Mouse (Mus musculus): ENCODE results near the gene G430095P16Rik.

The G430095P16Rik gene

DNA sequence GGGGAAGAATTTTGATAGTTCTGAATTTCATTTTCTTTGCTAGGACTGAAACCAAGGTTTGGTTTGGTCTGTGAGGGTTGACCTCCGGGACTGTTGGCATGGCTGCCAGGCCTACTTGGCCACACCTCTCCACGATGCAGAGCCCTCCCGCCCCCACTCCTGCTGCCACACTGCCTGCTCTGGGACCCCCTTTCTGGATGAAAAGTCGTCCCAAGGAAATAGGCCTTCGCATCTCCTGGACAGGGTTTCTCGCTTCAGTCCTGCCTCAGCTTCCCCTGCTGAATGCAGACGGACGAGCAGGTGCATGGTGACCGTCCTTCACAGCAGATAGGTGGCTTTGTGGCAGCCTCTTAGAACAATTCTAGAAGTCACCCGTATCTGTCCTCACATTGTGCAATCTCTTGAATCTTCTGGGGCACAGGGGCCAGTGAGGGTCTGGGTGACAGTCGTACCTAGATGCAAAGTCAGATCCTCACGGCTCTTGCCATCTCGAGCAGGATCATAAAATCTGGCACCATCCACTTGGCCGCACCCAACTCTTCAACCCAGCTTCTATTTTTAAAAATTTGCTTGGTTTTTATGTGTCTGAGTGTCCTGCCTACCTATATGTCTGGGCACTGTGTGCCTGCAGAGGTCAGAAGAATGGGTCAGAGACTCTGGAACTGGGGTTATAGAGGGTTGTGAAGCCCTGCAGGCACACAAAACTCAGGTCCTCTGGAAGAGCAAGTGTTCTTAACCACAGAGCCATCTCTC is 45.7 kb downstream of the G430095P16Rik start:
- DNase-seq (ENCODE audit: low read depth, low spot score), result no peak

- DNase-seq (ENCODE audit: low read depth, low spot score), result no peak
Observed at GRCm38 (mm10) chr8:84769324-84769723, 46.5 kb downstream of the G430095P16Rik start.

- DNase-seq (ENCODE audit: low read depth, low spot score), result no peak
Observed at GRCm38 (mm10) chr8:84770100-84770953, 47.5 kb downstream of the G430095P16Rik start.

GRCm38 (mm10) chr8:84771000-84771687 is 48.3 kb downstream of the G430095P16Rik start:
- DNase-seq (ENCODE audit: low read depth, low spot score), result no peak

GRCm38 (mm10) chr8:84771941-84772378 is 49.2 kb downstream of the G430095P16Rik start:
- DNase-seq (ENCODE audit: low read depth, low spot score), result peak; percentile 58

DNA sequence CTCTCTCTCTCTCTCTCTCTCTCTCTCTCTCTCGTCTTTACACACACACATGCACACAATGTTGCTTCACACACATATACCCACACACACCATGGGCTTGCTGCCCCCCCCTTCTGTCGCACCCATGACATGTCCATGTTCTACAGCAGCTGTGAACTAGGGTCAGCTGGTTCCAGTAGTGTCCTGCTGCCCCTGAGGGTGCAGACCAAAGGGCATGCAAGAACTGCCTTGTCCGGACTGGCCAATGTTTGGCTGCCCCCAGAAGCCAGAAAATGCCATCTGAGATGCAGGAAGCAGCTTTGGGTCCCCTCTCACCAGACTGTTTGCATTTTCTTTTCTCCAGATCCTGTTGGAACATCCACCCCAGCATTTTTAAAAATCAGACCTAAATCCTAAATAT is 49.8 kb downstream of the G430095P16Rik start:
- DNase-seq (ENCODE audit: low read depth, low spot score), result no peak

- no peak for DNase-seq (ENCODE audit: low read depth, low spot score)
Observed at GRCm38 (mm10) chr8:84773304-84773703, 50.5 kb downstream of the G430095P16Rik start.

- DNase-seq (ENCODE audit: low read depth, low spot score), result no peak
Observed at GRCm38 (mm10) chr8:84773833-84774232, 51.0 kb downstream of the G430095P16Rik start.

DNA sequence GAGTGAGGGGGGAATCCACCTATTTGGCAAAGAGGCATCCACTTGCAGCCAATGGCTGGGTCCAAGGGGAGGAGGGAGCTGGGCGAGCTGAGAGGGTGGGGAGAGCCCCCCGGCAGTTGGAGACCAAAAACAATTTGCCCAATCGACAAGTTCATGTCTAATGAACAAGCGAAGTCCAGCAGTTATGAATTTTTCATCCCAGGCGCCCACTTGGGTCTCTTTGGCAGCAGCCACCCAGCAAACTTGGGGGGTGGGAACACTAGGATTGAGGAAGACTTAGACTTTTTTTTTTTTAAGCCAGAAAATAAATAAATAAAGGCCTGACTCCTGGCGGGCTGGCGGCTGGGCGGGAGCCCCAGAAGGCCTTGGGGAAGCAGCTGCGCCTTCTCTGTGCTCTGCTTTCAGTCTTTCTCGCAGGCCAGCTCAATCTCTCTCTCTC is 51.7 kb downstream of the G430095P16Rik start:
- DNase-seq (ENCODE audit: low read depth, low spot score), result no peak

DNA sequence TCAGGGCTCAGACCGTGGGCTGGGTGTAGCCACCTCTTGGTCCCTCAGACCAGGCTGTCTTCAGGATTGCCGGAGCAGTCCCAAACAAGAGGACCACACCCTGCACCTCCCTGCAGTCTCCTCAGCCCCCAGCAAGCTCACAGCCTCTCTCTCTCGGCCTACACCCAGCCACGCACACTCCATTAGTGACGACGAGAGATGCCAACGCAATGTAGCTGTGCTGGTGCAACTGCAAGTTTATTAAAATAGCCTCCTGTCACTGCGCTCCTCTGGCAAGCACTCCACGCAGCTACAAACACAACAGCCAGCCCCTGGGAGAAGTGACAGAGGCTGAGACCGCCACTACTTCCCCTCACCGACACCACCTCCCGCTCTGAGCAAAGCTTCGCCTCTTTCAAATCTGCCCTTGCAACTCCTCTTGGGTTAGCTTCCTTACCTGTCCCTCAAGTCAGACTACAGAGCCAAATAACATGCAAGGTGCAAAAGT is 52.3 kb downstream of the G430095P16Rik start:
- no peak for DNase-seq (ENCODE audit: low read depth, low spot score)

DNA sequence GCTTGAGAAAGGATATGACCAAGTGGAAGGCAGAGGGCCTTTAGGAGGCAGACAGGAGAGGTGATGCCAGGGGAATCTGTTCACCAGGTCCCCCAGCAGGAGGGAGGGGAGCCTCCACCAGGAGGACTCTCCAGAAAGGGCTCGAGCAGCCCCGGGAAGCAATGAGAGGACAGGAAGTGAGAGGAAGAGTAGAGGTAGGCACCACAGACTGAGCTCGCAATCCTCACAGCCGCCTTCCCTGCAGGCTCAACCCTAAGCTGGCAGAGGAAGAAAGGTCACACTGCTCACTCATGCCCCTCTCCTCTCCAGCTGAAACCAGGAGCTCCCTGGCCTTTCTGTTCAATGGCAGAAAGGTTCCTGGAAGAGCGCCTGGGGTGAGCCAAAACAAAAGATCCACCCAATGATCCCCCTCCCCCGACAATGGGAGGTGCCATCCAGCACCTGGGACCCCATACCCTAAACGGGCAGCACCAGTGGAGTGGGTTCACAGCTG is 52.9 kb downstream of the G430095P16Rik start:
- no peak for DNase-seq (ENCODE audit: low read depth, low spot score)
